33 mouse cellular contexts compared by ENCODE assay signal in genomic region chr2:119009376-119009775, GRCm38 (mm10).
"Had no signal": no experiment of that assay in that cellular context is flagged by ENCODE, and none has a peak within 500 bp of the region (broad histone marks: within the 10 kb centered on the region; RNA-seq: fewer than 3 reads in every experiment).

No protein-coding gene starts in this region.

- H3K27me3 ChIP-seq: heart, embryonic 12.5 days; heart, embryonic 15.5 days; hindbrain, embryonic 12.5 days; hindbrain, embryonic 13.5 days; hindbrain, embryonic 15.5 days; intestine, embryonic 15.5 days; kidney, embryonic 15.5 days had no signal

- DNase-seq: heart, postnatal 10 days; heart, postnatal 14 days; heart, postnatal 36 days; heart, postnatal 4 days; kidney, adult 11 months; kidney, adult 18-20 months; kidney, adult 2 months; kidney, adult 8-10 months; kidney, adult 9 months; kidney, postnatal 10 days; kidney, postnatal 14 days; kidney, postnatal 25 days; kidney, postnatal 36 days; kidney, postnatal 4 days; layer of hippocampus, adult 9-11 months had no signal

- H3K27ac ChIP-seq: heart, embryonic 13.5 days; heart, embryonic 15.5 days; hindbrain, embryonic 10.5 days; hindbrain, embryonic 12.5 days; hindbrain, embryonic 13.5 days; hindbrain, embryonic 14.5 days; hindbrain, embryonic 15.5 days; hindbrain, postnatal 0 days; intestine, embryonic 15.5 days; kidney, embryonic 15.5 days; kidney, postnatal 0 days; layer of hippocampus, adult 2 months; left cerebral cortex, adult 2 months had no signal

- H3K4me3 ChIP-seq: heart, embryonic 12.5 days; heart, embryonic 13.5 days; heart, embryonic 15.5 days; hindbrain, embryonic 10.5 days; hindbrain, embryonic 12.5 days; hindbrain, embryonic 13.5 days; hindbrain, embryonic 15.5 days; intestine, embryonic 15.5 days; kidney, embryonic 15.5 days; layer of hippocampus, adult 2 months; left cerebral cortex, adult 2 months had no signal

- H3K36me3 ChIP-seq: heart, embryonic 12.5 days; heart, embryonic 13.5 days; heart, embryonic 15.5 days; hindbrain, embryonic 10.5 days; hindbrain, embryonic 12.5 days; hindbrain, embryonic 13.5 days; hindbrain, embryonic 15.5 days; intestine, embryonic 15.5 days; kidney, embryonic 15.5 days had no signal

- H3K4me2 ChIP-seq: heart, embryonic 12.5 days; heart, embryonic 13.5 days; heart, embryonic 15.5 days; hindbrain, embryonic 12.5 days; hindbrain, embryonic 13.5 days; hindbrain, embryonic 14.5 days; hindbrain, embryonic 15.5 days; intestine, embryonic 15.5 days; kidney, embryonic 15.5 days had no signal

- H3K9ac ChIP-seq: heart, embryonic 12.5 days; heart, embryonic 13.5 days; heart, embryonic 15.5 days; hindbrain, embryonic 12.5 days; hindbrain, embryonic 13.5 days; hindbrain, embryonic 14.5 days; hindbrain, embryonic 15.5 days; intestine, embryonic 15.5 days; kidney, embryonic 15.5 days had no signal

- H3K9me3 ChIP-seq: heart, embryonic 12.5 days; heart, embryonic 13.5 days; heart, embryonic 15.5 days; hindbrain, embryonic 10.5 days; hindbrain, embryonic 12.5 days; hindbrain, embryonic 13.5 days; hindbrain, embryonic 15.5 days; intestine, embryonic 15.5 days; kidney, embryonic 15.5 days had no signal

- ATAC-seq: hindbrain, embryonic 16.5 days; hindbrain, postnatal 0 days; inflammation-experienced regulatory T-cells, adult 6 months; intestine, embryonic 15.5 days; intestine, embryonic 16.5 days; intestine, postnatal 0 days had no signal

- H3K4me1 ChIP-seq: heart, embryonic 12.5 days; heart, embryonic 13.5 days; heart, embryonic 15.5 days; hindbrain, embryonic 12.5 days; hindbrain, embryonic 13.5 days; hindbrain, embryonic 15.5 days; intestine, embryonic 15.5 days; kidney, embryonic 15.5 days had no signal
